Mouse (Mus musculus): ENCODE results near the gene Tnp2.

The Tnp2 gene

GRCm38 (mm10) chr16:10805789-10806527 lies 17.5 kb upstream of the Tnp2 start, which contains the start of gene Prm1:
Gene Prm1, minus strand, starts transcription at chr16:10805839.
- ChIA-PET CTCF (interaction anchor here in 1 of 4 experiments (2.6 kb wide), 1 partner anchor 19 kb away, joined by 6 read pairs; no protein-coding TSS in a partner anchor), POLR2A (interaction anchor here in 2 of 4 experiments (1.1 to 1.2 kb wide), 2 partner anchors 12 to 13 kb away, joined by 3 read pairs; no protein-coding TSS in a partner anchor)

GRCm38 (mm10) chr16:10802420-10802819 lies 14.0 kb upstream of the Tnp2 start:
- CTCF ChIA-PET: interaction anchor here in 2 of 4 experiments (0.6 to 1.7 kb wide), 2 partner anchors 16 to 44 kb away, joined by 3 to 5 read pairs; no protein-coding TSS in a partner anchor

GRCm38 (mm10) chr16:10796034-10796433 lies 7.6 kb upstream of the Tnp2 start, which contains the start of gene Prm2:
Gene Prm2, minus strand, starts transcription at chr16:10796134.
- ChIA-PET POLR2A (interaction anchor here in 1 of 4 experiments (1.4 kb wide), 1 partner anchor 9 kb away, joined by 3 read pairs; no protein-coding TSS in a partner anchor), CTCF (interaction anchor here in 2 of 4 experiments (0.6 to 0.9 kb wide), 2 partner anchors 9 to 50 kb away, joined by 5 to 6 read pairs; no protein-coding TSS in a partner anchor)

More at GRCm38 (mm10) chr16:10802420-10802819, 14.0 kb upstream of the Tnp2 start:
- POLR2A ChIA-PET: interaction anchor here in 1 of 4 experiments (1.0 to 1.5 kb wide), 2 partner anchors 12 to 17 kb away, joined by 3 read pairs; partner anchors contain the start of gene Socs1

- POLR2A ChIA-PET: interaction anchor here in 1 of 4 experiments (0.8 kb wide), 1 partner anchor 217 kb away, joined by 3 read pairs; no protein-coding TSS in a partner anchor
Measured at GRCm38 (mm10) chr16:10790702-10791101, 2.2 kb upstream of the Tnp2 start, which contains the start of gene Prm3. Gene Prm3, minus strand, starts transcription at chr16:10790914.

GRCm38 (mm10) chr16:10788866-10789265 lies 406 bp upstream of the Tnp2 start:
- POLR2A ChIA-PET: interaction anchor here in 3 of 4 experiments (0.7 to 2.7 kb wide), 6 partner anchors 22 to 217 kb away, joined by 3 to 6 read pairs (median 3); partner anchors contain the start of gene Rmi2 (in 1 of the 3)

More at GRCm38 (mm10) chr16:10790702-10791101, 2.2 kb upstream of the Tnp2 start, which contains the start of gene Prm3:
- CTCF ChIA-PET: interaction anchor here (0.6 to 1.1 kb wide), 8 partner anchors 12 to 244 kb away, joined by 3 to 4 read pairs (median 3); no protein-coding TSS in a partner anchor

GRCm38 (mm10) chr16:10787548-10788058 lies 857 bp downstream of the Tnp2 start:
- CTCF ChIA-PET: interaction anchor here (0.6 to 4.9 kb wide), 17 partner anchors 20 to 219 kb away, joined by 3 to 31 read pairs (median 3); no protein-coding TSS in a partner anchor
- POLR2A ChIA-PET: interaction anchor here (0.7 to 2.7 kb wide), 6 partner anchors 10 to 139 kb away, joined by 3 to 6 read pairs (median 3); partner anchors contain the start of gene Rmi2 (in 1 of the 4)

More at GRCm38 (mm10) chr16:10788866-10789265, 406 bp upstream of the Tnp2 start:
- CTCF ChIA-PET: interaction anchor here in 2 of 4 experiments (1.0 to 4.9 kb wide), 6 partner anchors 22 to 223 kb away, joined by 3 to 31 read pairs (median 4); no protein-coding TSS in a partner anchor

- CTCF ChIA-PET: interaction anchor here (0.5 to 4.9 kb wide), 47 partner anchors 9 to 285 kb away, joined by 3 to 31 read pairs (median 4); partner anchors contain the start of genes Prm1 (in 1 of the 4), Prm2 (in 1 of the 4) and Rmi2 (in 1 of the 4)
- POLR2A ChIA-PET: interaction anchor here (0.7 to 3.2 kb wide), 34 partner anchors 7 to 594 kb away, joined by 3 to 13 read pairs (median 4); partner anchors contain the start of genes Rmi2 (in 3 of the 4), Atf7ip2 (in 1 of the 4), Ciita (in 1 of the 4) and Dexi (in 1 of the 4)
Measured at GRCm38 (mm10) chr16:10786782-10787547, 1.5 kb downstream of the Tnp2 start.

GRCm38 (mm10) chr16:10786288-10786687 lies 2.2 kb downstream of the Tnp2 start:
- CTCF ChIA-PET: interaction anchor here (0.5 to 4.9 kb wide), 55 partner anchors 9 to 1057 kb away, joined by 3 to 31 read pairs (median 4); partner anchors contain the start of genes Prm1 (in 1 of the 4), Prm2 (in 1 of the 4) and Rmi2 (in 1 of the 4)
- POLR2A ChIA-PET: interaction anchor here in 3 of 4 experiments (0.7 to 3.2 kb wide), 36 partner anchors 8 to 593 kb away, joined by 3 to 13 read pairs (median 4); partner anchors contain the start of genes Rmi2 (in 2 of the 3), Atf7ip2 (in 1 of the 3), Ciita (in 1 of the 3) and Dexi (in 1 of the 3)

- ChIA-PET CTCF (interaction anchor here (0.5 to 4.9 kb wide), 57 partner anchors 8 to 1058 kb away, joined by 3 to 31 read pairs (median 4); partner anchors contain the start of genes Dexi (in 1 of the 4), Prm1 (in 1 of the 4) and Rmi2 (in 1 of the 4)), POLR2A (interaction anchor here in 3 of 4 experiments (0.7 to 3.2 kb wide), 41 partner anchors 8 to 593 kb away, joined by 3 to 13 read pairs (median 4); partner anchors contain the start of genes Rmi2 (in 2 of the 3), Atf7ip2 (in 1 of the 3), Ciita (in 1 of the 3) and Dexi (in 1 of the 3))
Measured at GRCm38 (mm10) chr16:10785371-10786231, 2.9 kb downstream of the Tnp2 start, which contains the start of gene Socs1. Gene Socs1, minus strand, starts transcription at chr16:10785536.

- ChIA-PET POLR2A (interaction anchor here in 3 of 4 experiments (0.7 to 3.2 kb wide), 16 partner anchors 9 to 373 kb away, joined by 3 to 12 read pairs (median 4); partner anchors contain the start of genes Ciita (in 1 of the 3), Dexi (in 1 of the 3), Nubp1 (in 1 of the 3) and Rmi2 (in 1 of the 3)), CTCF (interaction anchor here (0.5 to 4.9 kb wide), 16 partner anchors 10 to 330 kb away, joined by 3 to 31 read pairs (median 4); partner anchors contain the start of gene Dexi (in 1 of the 4))
Measured at GRCm38 (mm10) chr16:10784793-10785370, 3.6 kb downstream of the Tnp2 start.

GRCm38 (mm10) chr16:10783883-10784792 lies 4.3 kb downstream of the Tnp2 start:
- ChIA-PET POLR2A (interaction anchor here in 3 of 4 experiments (0.7 to 3.2 kb wide), 9 partner anchors 51 to 254 kb away, joined by 3 to 11 read pairs (median 4); partner anchors contain the start of genes Dexi (in 1 of the 3) and Rmi2 (in 1 of the 3)), CTCF (interaction anchor here in 3 of 4 experiments (0.5 to 4.9 kb wide), 6 partner anchors 44 to 218 kb away, joined by 3 to 31 read pairs (median 7); no protein-coding TSS in a partner anchor)

- POLR2A ChIA-PET: interaction anchor here in 3 of 4 experiments (0.7 to 3.2 kb wide), 3 partner anchors 52 to 253 kb away, joined by 3 to 8 read pairs (median 4); partner anchors contain the start of gene Rmi2 (in 1 of the 3)
- CTCF ChIA-PET: interaction anchor here in 2 of 4 experiments (1.5 to 3.2 kb wide), 3 partner anchors 118 to 218 kb away, joined by 3 to 17 read pairs (median 7); no protein-coding TSS in a partner anchor
Measured at GRCm38 (mm10) chr16:10783451-10783850, 5.0 kb downstream of the Tnp2 start.

- CTCF ChIA-PET: interaction anchor here in 1 of 4 experiments (1.0 to 1.6 kb wide), 3 partner anchors 118 to 218 kb away, joined by 3 to 7 read pairs (median 5); no protein-coding TSS in a partner anchor
- POLR2A ChIA-PET: interaction anchor here in 1 of 4 experiments (1.1 kb wide), 1 partner anchor 43 kb away, joined by 3 read pairs; no protein-coding TSS in a partner anchor
Measured at GRCm38 (mm10) chr16:10783152-10783434, 5.4 kb downstream of the Tnp2 start.

All from embryonic stem cell, embryonic (primary cell).